Mouse (Mus musculus) embryo, embryonic 9.5 days (tissue): Measurements from ENCODE around the gene Gm10715.
A peak's percentile ranks its signal among the peaks of the same experiment; 100 is the strongest.
"Not testable (repeated sequence)": the region's sequence is repeated elsewhere in the genome, so short reads cannot be mapped to it uniquely, and the experiment has no call there.

Source experiments
- DNase-seq: peaks from one replicate; pipeline ENCODE4 v3.0.0-alpha.2; 2017; ENCODE audit errors: extremely low spot score

The Gm10715 gene

GRCm38 (mm10) chr9:3024912-3025467, 11.7 kb upstream of the Gm10715 start, which contains the start of gene Gm10717:
Gene Gm10717, plus strand, starts transcription at chr9:3025417.
- not testable (repeated sequence) for DNase-seq

- DNase-seq: not testable (repeated sequence)
Observed at GRCm38 (mm10) chr9:3025653-3026052, 11.0 kb upstream of the Gm10715 start.

GRCm38 (mm10) chr9:3026136-3026535, 10.5 kb upstream of the Gm10715 start:
- DNase-seq: not testable (repeated sequence)

GRCm38 (mm10) chr9:3026741-3027140, 9.9 kb upstream of the Gm10715 start:
- not testable (repeated sequence) for DNase-seq

GRCm38 (mm10) chr9:3027200-3027599, 9.5 kb upstream of the Gm10715 start:
- DNase-seq: peak; percentile 67

GRCm38 (mm10) chr9:3029276-3030000, 7.2 kb upstream of the Gm10715 start:
- not testable (repeated sequence) for DNase-seq

GRCm38 (mm10) chr9:3030677-3031318, 5.9 kb upstream of the Gm10715 start:
- DNase-seq: peak; percentile 98

- not testable (repeated sequence) for DNase-seq
Observed at GRCm38 (mm10) chr9:3034299-3034698, 2.4 kb upstream of the Gm10715 start, which contains the start of gene Gm17535. Gene Gm17535, plus strand, starts transcription at chr9:3034599.

GRCm38 (mm10) chr9:3038161-3038560, 1.5 kb downstream of the Gm10715 start:
- peak; percentile 8 for DNase-seq
